ENCODE assay signal across 8 mouse cellular contexts in genomic region chr1:152520798-152521575, GRCm38 (mm10).
DNase-seq lines count a peak whose midpoint lies in the region; TF ChIP-seq lines count a peak whose summit lies in the region.

No protein-coding gene starts in this region.

- no peaks in the 10 kb centered on the region for H3K79me2 ChIP-seq in CH12.LX (replicated peaks; ENCODE audit: control insufficient read depth, extremely low read depth, insufficient read depth, poor library complexity, severe bottlenecking)

- H3K4me3 ChIP-seq in CH12.LX (replicated peaks in 1 of 3; ENCODE audit: low read depth in 2 of 3, low read length in 2 of 3, poor library complexity in 1 of 3): no peak overlapping the region

- no peaks in the 10 kb centered on the region for H3K27me3 ChIP-seq in CH12.LX (replicated peaks)

- no peak overlapping the region for H3K4me2 ChIP-seq in CH12.LX (ENCODE audit: insufficient read depth, low read depth, poor library complexity, severe bottlenecking)

- in situ Hi-C loops in CH12.LX (cut with MboI; ENCODE audit: low pct_ligation_motif_present, low pct_unique_long_range_greater_than_20kb, low sequenced_read_pairs): loop anchor here (10.0 kb wide), 1 partner anchor 224 kb away; no protein-coding TSS in a partner anchor

- no peaks in the 10 kb centered on the region for H3K9me3 ChIP-seq in CH12.LX (replicated peaks; ENCODE audit: low read length)

- TF ChIP-seq RAD21 in CH12.LX (IDR thresholded peaks at IDR 0.05; ENCODE audit: low read depth, low read length): peak; percentile 39

- peaks cover 0 to 10% of the 10 kb centered on the region in 2 experiments for H3K36me3 ChIP-seq in CH12.LX (replicated peaks in 1 of 2; ENCODE audit: control insufficient read depth in 1 of 2, insufficient read depth in 1 of 2, low read length in 1 of 2)

- dilution Hi-C loops in CH12.LX (cut with MboI; ENCODE audit: extremely low pct_ligation_motif_present, extremely low pct_unique_long_range_greater_than_20kb, low sequenced_read_pairs): no loop called here

- peak; percentile 51 to 78 for DNase-seq in heart, adult 18-20 months
- DNase-seq in heart, adult 11 months: no peak
- DNase-seq in CH12.LX (ENCODE audit: extremely low read depth): peak; percentile 63
- DNase-seq in cerebellum, adult 9-10 months: peak; percentile 33
- DNase-seq in gastrocnemius, postnatal 10 days: peak; percentile 66
- peak; percentile 65 to 84 for DNase-seq in kidney, postnatal 36 days
- DNase-seq in lung, postnatal 25 days (ENCODE audit: low spot score): peak; percentile 61
- DNase-seq in spleen, postnatal 36 days (ENCODE audit: low spot score in 2 of 2): peak; percentile 40 to 41

- H3K27ac ChIP-seq in CH12.LX (ENCODE audit: insufficient read depth, low read depth): no peak overlapping the region

- TF ChIP-seq CTCF in CH12.LX (conservative IDR thresholded peaks at IDR 0.05 in 1 of 2, IDR thresholded peaks at IDR 0.05 in 1 of 2; ENCODE audit: low read depth in 2 of 2, low read length in 2 of 2): peak; percentile 69 to 73

- TF ChIP-seq POLR2A in CH12.LX (IDR thresholded peaks at IDR 0.05; ENCODE audit: low read depth, low read length): no peak

- H3K9ac ChIP-seq in CH12.LX (ENCODE audit: insufficient read depth, low read depth): no peak overlapping the region

- H3K4me1 ChIP-seq in CH12.LX (ENCODE audit: control insufficient read depth in 1 of 2, insufficient read depth in 2 of 2): peaks cover 0 to 8% of the 10 kb centered on the region in 2 experiments; a peak in 3 of 4 replicates

- no peak for TF ChIP-seq EP300 in CH12.LX (IDR thresholded peaks at IDR 0.05; ENCODE audit: low read length)

TF ChIP-seq in CH12.LX, 34 proteins besides CTCF, POLR2A, EP300 and RAD21:
- TF ChIP-seq TCF12 (IDR thresholded peaks at IDR 0.05; ENCODE audit: low read depth, low read length): no peak
- TF ChIP-seq SMC3 (IDR thresholded peaks at IDR 0.05; ENCODE audit: low read depth, low read length): peak; percentile 55
